Mouse (Mus musculus): Measurements from ENCODE around the gene Mfsd9. TPM values are rescaled to one million over a fixed set of nuclear protein-coding genes. Genes with fewer than 3 reads are reported as not detected.

Mfsd9 gene
- total RNA-seq (2022) = 1 to 10 TPM; 5.5 to 6.8 (median 6.1) TPM

DNA sequence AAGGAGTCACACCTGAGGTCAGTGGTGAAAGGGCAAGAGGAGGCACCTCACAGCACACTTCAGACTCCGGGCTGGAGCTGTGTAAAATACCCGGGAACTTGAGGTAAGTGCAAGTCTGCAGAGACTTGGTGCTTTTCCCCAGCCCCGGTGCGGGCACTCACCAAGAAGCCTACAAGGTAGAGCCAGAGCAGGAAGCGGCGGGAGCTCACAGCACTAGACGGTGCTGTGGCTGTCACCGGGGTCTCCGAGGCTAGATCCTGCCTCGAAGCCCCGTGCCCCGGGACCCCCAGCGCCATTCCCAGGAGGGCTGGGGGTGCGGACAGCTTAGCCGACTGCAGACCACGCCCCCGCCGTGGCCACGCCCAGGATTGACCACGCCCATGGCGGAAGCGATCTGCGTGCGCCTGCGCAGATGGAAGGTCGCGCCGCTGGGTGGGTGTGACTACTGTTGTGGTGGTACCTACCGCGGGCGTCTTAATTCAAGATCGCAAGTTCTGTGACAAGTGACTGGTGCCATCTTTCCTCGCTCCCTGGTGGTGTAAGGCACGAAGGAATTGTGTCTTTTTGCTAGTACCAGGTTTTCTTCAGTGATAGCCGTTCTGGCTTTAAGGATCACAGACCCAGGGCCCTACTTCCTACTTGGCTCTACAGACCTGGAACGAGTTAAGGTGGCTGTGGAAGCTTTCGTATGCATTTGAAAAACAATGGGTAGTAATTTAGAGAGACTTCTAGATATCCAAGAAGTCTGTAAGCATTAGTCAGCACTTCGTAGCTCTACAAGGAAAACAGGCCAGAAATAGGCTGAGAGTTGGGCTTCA is at the start of gene Mfsd9:
Mfsd9 (minus strand) TSS at position 364 of the 818 bp plus-strand sequence.
- peak; percentile 82 to 90 for DNase-seq (ENCODE audit: low spot score in 2 of 2)

GRCm38 (mm10) chr1:40835468-40835867 is 45.0 kb upstream of the Mfsd9 start:
- no peak for DNase-seq (ENCODE audit: low spot score in 2 of 2)

GRCm38 (mm10) chr1:40830712-40831507 is 40.4 kb upstream of the Mfsd9 start:
- no peak for DNase-seq (ENCODE audit: low spot score in 2 of 2)

GRCm38 (mm10) chr1:40829213-40829914 is 38.9 kb upstream of the Mfsd9 start:
- no peak for DNase-seq (ENCODE audit: low spot score in 2 of 2)

GRCm38 (mm10) chr1:40825826-40826225 is 35.3 kb upstream of the Mfsd9 start:
- DNase-seq (ENCODE audit: low spot score in 2 of 2) = no peak

DNA sequence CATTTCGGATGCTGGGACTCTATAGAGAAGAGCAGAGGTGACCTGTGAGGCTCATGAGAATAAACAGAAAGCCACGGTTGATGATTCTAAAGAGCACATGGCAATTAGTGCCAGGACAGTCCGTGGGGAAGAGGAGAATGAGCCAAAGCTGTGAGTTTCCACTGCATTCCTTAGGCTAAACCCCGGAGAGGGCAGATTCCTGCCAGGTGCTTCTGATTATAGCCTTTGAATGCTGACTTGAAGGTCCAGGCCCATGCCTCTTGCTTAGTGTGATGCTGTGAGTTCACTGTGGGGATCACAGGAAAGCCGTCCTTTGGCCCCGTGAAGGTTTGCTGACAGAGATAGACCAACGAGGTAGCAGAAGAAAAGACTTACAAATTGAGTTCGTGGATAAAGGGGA is 34.4 kb upstream of the Mfsd9 start:
- no peak for DNase-seq (ENCODE audit: low spot score in 2 of 2)

- no peak for DNase-seq (ENCODE audit: low spot score in 2 of 2)
These were observed 34.0 kb upstream of the Mfsd9 start for GRCm38 (mm10) chr1:40824517-40824916.

DNA sequence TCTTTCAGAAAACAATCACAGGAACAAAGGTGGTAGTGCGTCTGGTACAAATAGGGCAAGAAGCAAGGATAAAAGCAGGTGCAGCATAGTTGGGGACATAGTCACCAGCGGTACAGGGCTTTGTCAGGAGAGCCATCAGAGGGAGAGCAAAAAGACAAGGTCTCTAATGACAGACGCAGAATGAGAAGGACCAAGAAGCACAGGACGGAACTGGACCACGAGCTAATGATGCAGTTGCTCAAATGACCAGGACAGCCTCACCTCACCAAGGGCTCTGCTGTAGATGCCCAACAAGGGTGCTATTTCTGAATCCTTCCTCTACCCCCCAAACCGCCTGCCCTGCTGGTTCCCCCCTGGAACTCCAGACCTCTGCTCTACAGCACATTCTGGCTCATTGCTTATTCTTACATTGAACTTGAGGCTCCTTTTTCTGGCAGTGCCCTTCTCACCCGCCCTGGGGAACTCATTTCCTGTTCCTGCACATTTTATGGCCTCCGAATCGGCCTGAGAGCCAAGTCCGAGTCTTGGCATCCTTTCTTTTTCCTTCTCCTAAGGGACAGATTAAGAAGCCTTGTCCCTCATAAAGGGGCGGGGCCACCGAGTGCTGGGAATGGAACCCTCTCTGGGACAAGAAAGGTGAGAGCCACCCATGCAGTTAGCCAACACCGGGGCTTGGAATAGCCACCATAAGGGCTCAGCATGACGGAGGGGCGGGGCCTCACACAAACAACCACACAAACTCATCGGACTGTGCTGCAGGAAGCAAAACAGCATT is 24.8 kb upstream of the Mfsd9 start:
- no peak for DNase-seq (ENCODE audit: low spot score in 2 of 2)

- DNase-seq (ENCODE audit: low spot score in 2 of 2) = no peak
These were observed 18.2 kb upstream of the Mfsd9 start for GRCm38 (mm10) chr1:40808643-40809042.

GRCm38 (mm10) chr1:40805891-40806290 is 15.4 kb upstream of the Mfsd9 start:
- DNase-seq (ENCODE audit: low spot score in 2 of 2) = no peak

DNA sequence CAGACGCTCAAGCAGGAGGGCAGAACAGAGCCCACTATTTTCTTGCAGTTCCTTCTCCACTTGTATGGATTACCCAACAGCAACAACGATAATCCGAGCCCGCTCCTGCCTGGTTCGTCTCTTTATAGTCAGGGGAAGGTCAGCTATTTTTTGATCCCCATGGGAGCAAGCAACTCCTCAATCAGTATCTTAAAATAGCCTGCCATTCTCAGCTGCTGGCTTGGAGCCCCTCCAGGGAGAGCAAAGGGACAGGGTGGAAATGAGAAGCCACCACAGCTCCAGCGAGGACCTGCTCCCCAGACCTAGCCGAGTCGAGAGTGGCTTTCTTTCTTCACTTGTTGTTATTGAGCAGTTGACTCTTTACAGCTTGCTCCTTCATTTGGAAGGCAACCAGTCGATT is 14.9 kb upstream of the Mfsd9 start, which contains the start of gene Tmem182:
Tmem182 (plus strand) TSS at position 251 of the 400 bp plus-strand sequence.
- DNase-seq (ENCODE audit: low spot score in 2 of 2) = no peak

DNA sequence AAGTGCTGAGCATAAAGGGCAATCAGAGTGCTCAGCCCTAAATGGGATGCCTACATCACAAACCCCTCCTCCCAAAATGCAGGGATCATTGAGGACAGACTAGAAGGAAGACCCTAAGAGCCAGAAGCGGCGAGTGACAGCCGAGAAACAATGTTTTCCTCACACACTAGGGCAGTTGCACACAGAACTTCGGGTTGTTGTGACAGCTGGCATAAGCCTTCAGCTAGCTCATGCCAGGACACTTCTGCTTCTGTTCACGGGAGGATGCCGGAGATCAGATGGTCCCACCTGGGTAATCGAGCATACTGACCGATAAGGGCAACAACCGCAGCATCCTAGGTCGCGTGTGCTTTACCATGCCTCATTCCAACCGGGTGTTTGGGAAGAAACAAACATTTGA is 13.6 kb upstream of the Mfsd9 start:
- DNase-seq (ENCODE audit: low spot score in 2 of 2) = no peak

GRCm38 (mm10) chr1:40802759-40803158 is 12.3 kb upstream of the Mfsd9 start:
- peak; percentile 32 to 74 for DNase-seq (ENCODE audit: low spot score in 2 of 2)

GRCm38 (mm10) chr1:40800908-40801307 is 10.4 kb upstream of the Mfsd9 start:
- DNase-seq (ENCODE audit: low spot score in 2 of 2) = no peak

GRCm38 (mm10) chr1:40799121-40799520 is 8.6 kb upstream of the Mfsd9 start:
- no peak for DNase-seq (ENCODE audit: low spot score in 2 of 2)

DNA sequence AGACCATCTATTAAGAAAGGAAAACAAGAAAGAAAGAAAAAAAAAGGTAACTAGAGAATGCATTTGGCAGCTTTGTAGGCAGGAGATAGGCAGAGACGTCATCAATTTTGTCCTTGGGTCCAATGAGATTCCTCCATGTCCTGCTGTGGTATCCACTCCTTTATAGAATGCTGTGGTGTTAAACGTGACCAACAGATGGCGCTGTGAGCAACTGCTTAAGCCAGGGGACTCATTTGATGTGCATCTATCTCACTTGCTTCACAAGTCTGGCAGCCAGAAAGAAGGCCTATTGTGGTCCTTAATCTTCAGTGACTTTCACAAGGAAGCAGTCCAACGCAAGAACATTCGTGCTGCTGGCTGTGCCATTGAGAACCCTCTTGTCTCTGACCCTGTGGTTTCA is 6.9 kb upstream of the Mfsd9 start:
- DNase-seq (ENCODE audit: low spot score in 2 of 2) = peak; percentile 48 to 79

GRCm38 (mm10) chr1:40795508-40795907 is 5.0 kb upstream of the Mfsd9 start:
- no peak for DNase-seq (ENCODE audit: low spot score in 2 of 2)

DNA sequence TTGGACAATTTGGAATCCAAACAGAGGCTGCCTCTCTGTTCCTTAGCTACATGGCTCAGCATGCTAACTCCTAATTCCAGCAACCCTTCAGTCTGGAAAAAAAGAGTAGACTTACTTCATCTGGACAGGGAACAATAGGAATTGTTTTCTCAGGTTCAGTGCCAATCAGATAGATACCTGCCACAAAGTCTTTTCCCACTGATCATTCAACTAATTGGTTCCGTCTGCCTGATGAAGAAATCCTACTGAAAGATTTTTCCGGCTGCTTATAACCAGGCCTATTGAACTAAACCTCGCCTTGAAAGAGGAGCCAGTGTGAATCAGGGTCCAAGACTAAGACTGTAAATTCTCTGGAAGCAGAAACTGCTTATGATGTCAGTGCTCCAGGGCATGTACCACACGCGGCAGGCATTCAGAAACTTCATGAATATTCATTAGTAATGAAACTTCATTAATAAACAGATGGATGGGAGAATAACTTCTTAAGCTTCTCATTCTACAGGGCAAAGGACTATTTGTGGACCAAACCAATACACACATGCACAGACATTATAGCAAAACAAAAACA is 737 bp downstream of the Mfsd9 start:
- DNase-seq (ENCODE audit: low spot score in 2 of 2) = no peak

DNA sequence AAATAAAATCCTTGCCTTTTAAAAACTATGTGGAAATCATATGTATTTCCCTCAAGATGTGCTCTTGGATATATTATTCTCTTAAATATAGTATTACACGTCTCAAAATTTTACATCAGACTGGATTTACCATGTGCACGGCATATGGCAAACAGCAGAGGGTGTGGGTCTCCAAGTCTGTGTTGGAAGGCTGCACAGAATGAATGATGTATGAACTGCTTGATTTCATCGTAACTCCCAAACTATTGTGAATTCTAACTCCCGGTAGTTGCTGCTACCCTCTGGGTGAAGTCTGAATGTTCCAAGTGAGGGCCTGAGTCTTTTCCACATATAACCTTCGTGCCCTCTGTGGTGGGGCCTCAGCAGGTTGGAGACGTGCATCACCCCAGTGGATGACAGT is 1.5 kb downstream of the Mfsd9 start:
- DNase-seq (ENCODE audit: low spot score in 2 of 2) = no peak

- DNase-seq (ENCODE audit: low spot score in 2 of 2) = no peak
These were observed 4.5 kb downstream of the Mfsd9 start for GRCm38 (mm10) chr1:40785876-40786445.
